Mouse (Mus musculus): ENCODE data around the gene Akap8l.

Gene Akap8l

GRCm38 (mm10) chr17:32350382-32350983 is at the start of gene Akap8l:
Gene Akap8l (minus strand): TSS chr17:32350607.
- DNase-seq (ENCODE audit: low spot score) = peak; percentile 90

DNA sequence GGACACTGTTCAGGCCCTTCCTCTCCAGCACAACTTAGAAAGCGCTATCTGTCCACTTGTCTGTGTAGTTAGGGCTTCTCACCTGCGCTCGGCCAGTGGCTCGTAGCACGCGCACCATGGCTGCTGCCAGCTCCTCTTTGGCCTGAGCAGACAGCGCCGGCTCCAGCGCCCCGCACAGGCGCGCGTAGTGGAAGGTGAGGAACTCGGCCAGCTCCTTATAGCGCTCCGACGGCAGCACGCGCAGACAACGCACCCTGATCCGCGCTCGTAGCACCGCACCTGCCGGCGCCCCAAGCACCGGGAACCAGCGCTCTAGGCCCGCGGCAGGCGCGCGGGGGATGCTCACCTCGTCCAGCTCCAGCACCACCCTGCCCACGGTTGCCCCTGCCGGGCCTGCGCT is 45.9 kb upstream of the Akap8l start:
- no peak for DNase-seq (ENCODE audit: low spot score)

DNA sequence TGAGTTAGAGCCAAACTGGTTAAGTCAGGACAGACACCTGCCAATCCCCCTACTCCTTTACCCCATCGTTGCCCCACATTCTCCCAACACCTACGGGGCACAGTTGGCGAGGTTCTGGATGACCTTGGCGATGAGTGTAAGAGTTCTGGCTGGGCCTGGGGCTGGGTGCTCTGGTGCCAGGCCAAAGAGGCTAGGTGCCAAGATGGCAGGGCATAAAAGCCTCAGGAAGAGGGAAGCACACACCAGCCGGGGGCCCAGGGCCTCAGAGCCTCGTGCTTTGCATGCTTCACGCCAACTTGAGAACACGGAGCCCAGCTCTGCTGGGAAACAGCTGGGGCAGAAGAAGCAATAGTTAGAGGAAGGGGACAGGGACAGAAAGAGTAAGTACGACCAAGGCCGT is 43.5 kb upstream of the Akap8l start:
- no peak for DNase-seq (ENCODE audit: low spot score)

DNA sequence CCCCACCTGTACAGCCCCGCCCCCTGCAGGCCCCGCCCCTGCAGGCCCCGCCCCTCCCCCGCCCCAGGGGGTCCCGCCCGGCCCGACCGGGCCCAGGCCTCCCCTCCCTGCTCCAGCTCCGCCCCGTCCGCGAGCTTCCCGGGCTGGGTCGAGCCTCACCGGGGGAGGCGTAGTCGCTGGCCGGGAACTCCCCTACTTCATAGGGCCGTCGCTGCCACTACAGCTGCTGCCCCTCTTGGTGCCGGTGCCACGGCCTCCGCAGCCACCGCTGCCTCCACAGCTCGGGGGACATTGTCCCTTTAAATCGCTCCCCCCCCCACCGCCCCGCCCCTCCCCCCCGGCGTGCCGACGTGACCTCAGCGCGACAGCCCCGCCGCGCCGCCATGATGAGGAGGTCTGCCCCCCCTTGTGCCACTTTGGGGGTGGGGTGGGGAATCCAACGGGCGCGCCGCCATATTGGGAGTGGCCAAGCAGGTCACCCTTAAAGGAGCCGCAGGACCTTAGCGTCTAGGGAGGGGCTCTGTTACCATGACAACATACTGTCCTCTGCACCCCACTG is 38.8 kb upstream of the Akap8l start, which contains the start of gene Wiz:
Gene Wiz (minus strand): TSS at position 339 of the 559 bp plus-strand sequence.
- DNase-seq (ENCODE audit: low spot score) = peak; percentile 94

DNA sequence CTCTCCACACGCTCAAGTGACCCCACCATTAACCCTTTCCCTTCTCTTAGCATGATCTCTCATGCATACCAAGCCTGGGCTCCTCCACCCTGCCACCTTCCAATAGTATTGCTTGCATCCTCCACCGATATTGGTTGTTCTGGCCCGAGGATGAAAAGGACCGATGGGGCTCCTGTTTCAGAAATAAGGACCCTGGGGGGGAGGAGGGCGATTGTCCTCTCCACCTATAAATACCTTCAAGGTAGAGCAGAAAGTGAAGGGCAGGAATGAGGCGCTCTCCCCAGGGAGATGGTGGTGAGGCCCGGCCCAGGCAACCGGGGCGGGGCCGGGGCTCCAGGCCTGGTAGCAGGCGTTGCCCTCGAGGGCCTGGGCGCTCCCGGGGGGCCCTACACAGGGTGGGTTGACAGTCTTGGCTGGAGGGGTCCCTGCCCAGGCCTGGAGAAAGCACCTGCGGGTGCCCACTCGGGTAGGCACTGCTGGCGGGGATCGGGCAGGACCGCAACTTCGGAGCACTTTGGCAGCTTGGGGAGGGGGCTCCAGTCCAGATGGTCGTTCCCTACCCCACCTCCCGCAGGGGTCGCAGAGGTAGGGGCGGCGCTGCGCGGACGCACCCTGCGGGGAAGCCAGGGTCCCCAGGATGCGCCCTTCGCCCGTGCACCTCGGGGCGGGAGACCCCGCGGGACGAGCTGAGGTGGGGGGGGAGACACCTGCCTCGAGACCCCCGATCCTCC is 38.1 kb upstream of the Akap8l start:
- DNase-seq (ENCODE audit: low spot score) = no peak

GRCm38 (mm10) chr17:32387986-32388369 is 37.6 kb upstream of the Akap8l start:
- DNase-seq (ENCODE audit: low spot score) = no peak

DNA sequence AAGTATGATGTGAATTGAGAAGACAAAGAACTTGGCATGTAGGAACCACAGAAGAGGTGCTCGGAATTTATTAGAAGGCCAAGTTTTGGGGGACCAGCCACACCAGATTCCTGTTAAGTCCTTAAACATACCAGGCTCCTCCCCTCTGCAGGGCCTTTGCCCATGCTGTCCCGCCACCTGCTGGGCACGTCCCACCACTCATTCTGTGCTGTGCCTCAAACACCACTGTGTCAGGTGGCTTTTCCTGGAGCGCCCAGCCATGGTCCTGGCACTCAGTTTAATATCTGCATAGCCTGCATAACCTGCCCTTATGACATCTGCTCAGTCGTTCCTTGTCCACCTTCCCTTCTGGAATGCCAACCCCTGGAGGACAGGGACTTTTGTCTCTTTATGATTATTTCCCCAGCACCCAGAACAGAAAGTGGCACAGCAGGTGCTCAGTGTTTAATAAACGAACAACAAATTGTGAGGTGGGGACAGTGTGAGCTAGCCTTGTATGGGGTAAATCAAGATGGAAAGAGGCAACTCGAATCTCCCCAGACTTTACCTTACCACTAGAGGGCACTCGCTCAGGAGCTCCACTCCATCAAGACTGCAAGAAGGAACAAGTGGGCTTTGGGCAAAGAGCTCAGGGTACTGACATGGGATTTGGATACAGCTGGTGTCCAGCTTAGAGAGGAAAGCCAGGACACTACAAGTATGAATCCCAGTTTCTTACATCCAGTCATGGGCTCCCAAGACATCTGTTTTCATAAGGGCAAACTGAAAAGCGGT is 36.4 kb upstream of the Akap8l start:
- no peak for DNase-seq (ENCODE audit: low spot score)

DNA sequence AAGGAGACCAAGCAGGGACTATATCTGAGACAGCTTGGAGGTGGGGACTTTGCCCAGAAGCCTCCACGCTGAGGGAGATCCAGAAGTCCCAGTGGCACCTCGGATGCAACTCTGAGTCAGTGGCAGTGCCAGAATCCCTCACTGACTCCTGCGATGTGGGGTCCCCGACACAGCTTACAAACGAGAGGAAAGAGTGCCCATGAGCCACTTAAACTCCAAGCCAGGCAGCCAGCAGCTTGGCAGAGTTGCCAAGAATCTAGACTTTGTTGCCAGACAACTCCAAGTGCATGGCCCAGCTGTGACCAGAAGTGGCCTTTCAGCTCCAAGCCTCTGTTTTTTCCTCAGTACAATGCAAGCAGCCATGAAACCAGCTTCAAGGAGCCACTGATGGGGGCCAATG is 33.3 kb upstream of the Akap8l start:
- DNase-seq (ENCODE audit: low spot score) = no peak

DNA sequence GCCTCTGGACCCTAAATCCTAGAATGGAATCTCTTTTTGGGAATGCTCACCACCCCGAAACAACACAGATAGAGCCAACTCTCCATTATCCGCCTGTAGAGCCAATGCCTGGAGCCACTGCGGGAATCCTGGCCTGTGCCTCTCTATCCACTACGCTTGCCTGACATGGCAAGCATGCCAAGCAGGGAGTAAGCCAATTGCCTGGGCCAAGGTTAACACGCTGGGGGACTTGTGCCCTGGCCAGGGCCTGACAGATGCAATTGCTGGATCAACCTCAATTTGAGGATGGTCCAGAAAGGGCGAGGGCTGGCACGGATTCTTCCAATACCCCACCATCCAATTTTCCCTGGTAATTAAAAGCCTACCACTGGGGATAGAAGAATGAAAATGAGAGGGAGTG is 32.2 kb upstream of the Akap8l start:
- DNase-seq (ENCODE audit: low spot score) = no peak

DNA sequence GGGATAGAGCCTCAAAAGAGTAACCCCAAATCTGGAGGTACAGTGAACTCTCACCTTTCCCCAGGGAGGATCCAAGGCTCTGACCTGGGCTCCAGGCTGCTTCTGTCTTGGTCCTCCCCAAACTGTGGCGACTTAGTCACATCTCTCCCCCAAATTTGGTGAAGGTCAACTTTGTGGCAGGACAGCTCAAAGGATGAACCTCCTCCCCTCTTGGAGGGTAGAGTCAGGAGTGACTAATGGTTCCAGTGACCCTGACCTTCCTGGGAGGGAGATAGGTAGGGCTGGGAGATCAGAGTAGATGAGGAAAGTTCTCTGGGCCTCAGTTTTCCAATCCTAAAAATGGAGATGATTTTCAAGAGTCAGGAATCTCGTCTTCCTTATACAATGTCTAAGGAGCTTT is 28.4 kb upstream of the Akap8l start:
- no peak for DNase-seq (ENCODE audit: low spot score)

GRCm38 (mm10) chr17:32377137-32377536 is 26.7 kb upstream of the Akap8l start:
- DNase-seq (ENCODE audit: low spot score) = no peak

DNA sequence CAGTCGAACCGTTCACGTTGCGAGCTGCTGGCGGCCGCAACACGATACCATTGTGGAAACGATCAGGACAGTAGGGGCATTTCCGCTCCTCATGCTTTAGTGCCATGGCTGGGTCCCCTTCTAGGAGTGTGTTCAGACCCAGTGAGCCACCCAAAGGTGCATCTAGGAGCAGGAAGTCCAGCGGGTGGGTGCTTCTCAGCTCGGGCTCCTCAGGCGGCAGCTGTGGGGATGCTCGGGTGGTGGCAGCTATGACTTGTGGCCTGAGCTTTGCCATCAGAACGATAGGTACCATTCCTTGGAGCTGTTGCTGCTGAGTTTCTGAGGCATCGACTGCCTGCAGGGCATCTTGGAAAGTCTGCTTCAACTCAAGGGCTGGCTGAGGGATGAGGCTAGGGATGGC is 26.1 kb upstream of the Akap8l start:
- DNase-seq (ENCODE audit: low spot score) = no peak

DNA sequence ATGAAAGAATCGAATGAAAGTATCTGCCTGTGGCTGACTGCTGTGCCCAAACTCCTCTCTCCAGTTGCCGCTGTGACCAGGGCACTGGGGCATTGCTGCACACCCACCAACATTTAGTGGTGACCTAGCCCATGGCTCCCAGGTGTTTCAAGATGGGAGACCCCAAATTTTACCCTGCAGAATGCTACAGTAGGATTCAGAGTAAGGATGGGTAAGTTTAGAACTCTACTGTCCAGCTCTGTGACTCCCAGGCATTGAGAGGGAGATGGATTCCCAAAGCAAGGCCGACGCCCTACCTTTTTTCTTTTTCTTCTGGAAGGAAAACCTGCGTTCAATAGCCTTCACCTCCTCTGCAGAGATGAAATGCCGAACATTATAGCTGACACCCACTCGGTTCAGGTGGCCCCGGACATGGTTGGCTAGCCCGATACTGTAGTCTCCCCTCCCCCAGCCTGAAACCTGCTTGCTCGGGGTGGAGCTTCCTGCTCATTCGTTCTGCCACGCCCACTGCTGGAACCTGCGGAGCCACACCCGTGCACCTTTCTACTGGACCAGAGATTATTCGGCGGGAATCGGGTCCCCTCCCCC is 18.7 kb upstream of the Akap8l start:
- no peak for DNase-seq (ENCODE audit: low spot score)

DNA sequence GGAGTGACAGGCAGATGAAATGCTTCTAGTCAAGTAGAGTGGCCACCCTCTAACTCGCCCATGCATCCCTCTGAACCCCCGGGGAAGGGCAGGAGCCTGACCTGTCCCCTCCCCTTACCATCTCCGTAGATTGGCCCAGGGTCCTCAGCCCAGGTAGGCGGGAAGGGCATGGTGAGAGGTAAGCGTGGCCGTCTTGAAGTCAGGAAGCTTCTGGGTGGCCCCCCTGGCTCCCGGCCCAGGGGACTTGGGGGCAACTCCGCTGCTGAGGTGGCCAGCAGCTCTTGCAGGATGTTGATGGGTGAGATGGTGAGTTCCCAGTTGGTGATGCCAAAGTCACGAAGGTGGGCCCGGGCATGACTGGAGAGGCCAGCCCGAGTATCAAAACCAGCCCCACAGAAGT is 17.3 kb upstream of the Akap8l start:
- DNase-seq (ENCODE audit: low spot score) = no peak

DNA sequence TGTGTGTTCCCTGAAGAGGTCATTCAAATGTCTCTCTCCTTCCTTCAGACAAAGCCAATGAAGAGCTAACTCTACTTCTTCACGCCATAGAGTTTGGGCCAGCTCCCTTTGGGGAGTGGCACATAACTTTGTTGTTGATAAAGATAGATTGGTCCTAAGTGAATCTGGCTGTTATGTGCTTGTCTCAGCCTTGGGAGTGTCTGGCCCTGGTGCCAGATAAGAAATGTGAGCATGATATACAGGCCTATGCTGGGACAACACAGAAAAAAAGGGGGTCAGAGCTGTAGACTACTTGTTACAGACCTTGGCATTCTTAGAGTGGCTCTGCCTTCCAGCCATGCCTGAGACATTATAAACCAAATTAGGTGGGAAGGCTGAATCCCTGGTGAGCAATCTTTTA is 14.9 kb upstream of the Akap8l start:
- DNase-seq (ENCODE audit: low spot score) = no peak

DNA sequence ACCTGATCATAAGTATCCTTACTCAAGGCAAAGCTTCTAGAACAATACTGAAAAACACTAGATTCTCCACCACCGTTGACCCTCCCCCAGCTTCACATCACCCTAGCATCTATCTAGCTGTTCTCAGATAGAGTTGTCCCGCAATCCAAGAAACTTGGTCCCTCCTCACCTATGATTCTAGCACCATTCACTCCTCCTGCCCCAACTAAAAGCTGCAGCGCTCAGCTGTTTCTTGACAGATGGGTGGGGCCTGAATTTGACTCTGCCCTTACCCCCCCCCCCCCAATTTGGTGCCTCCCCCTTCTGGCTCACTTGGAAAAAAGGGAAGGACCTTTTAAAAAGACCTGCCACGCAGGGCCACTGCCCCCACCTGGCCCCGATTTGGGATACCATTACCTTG is 14.4 kb upstream of the Akap8l start:
- no peak for DNase-seq (ENCODE audit: low spot score)

GRCm38 (mm10) chr17:32364331-32364730 is 13.9 kb upstream of the Akap8l start:
- DNase-seq (ENCODE audit: low spot score) = peak; percentile 92

DNA sequence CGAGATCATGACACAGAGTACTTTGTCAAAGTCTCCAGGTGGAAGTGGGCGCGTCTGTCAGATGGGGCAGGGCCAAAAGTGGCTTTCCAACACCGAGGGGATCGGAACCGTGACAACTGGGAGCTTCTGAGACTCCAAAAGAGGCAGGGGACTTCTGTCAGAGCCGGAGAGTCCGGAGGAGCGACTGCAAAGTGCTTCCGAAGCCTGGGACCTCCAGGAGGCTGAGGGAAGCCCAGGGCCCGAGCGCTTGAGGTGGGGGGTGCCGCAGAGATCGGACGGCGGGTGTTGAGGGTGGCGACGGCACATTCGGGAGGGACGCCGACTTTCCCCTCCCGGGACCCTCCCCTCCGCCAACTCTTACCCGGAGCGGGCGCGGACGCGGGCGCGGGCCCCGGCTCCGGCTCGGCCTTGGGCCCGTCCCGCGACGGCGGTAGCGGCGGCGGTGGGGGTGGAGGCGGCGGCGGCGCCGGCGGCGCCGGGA is 13.5 kb upstream of the Akap8l start:
- DNase-seq (ENCODE audit: low spot score) = no peak

DNA sequence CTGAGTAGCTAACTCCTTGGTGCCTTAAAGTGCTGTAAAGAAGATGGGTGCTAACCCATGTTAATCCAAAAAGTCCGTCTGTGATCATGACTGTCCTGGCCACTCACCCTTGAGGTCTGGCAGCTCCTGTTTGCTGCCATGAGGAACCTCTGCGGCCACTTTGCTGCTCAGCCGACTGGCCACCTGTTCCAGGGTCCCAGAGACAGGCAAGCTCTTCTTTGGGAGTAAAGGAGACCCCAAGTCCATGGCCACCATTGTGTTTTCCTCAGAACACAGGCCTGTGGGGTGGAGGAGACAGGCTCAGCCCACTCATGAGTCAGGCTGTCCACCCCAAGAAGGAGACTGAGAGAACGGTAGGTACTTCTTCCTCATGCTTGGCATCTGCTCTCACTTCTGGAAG is 12.3 kb upstream of the Akap8l start:
- no peak for DNase-seq (ENCODE audit: low spot score)

DNA sequence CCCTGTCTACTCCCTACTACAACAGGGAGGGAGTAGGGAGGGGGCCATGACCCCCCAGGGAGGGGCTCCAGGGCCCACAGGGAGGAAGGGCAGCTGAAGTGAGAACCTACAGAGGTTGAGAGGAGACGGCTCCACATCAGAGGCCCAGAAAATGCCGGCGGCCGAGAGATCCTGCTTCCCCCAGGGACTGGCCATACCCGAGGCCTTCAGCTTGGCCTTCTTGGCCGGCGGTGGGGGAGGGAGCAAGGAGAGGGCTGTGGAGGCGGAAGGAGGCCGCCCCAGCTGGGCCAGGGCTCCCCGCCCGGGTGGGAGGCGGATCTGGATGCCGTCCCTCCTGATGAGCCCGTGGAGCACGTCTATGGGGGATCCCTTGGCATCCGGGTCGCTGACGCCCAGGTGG is 9.5 kb upstream of the Akap8l start:
- peak; percentile 72 for DNase-seq (ENCODE audit: low spot score)

GRCm38 (mm10) chr17:32358943-32359340 is 8.5 kb upstream of the Akap8l start:
- no peak for DNase-seq (ENCODE audit: low spot score)

- no peak for DNase-seq (ENCODE audit: low spot score)
These were observed 8.0 kb upstream of the Akap8l start for GRCm38 (mm10) chr17:32358192-32358942.

Measured in ovary, postnatal 36 days (tissue).